Mouse (Mus musculus): ENCODE data around the gene Srf.

DNA sequence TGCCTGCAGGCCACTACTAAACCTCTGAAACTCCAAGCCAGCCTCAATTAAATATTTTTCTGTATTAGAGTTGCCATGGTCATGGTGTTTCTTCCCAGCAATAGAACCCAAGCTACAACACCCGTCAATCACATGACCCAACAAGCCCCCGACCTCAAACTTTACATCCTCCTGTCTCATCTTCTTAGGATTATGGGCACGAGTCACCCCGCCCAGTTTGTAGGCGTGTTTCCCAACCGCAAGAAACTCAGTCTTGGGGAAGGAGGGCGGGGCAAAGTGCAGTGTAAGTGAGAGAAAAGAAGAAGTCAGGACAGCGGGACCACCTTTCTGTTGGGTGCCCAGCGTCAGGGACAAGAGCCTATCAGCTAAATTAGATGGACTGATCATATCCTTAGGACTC, 32.2 kb upstream of the Srf start:
- TF ChIP-seq CTCF (IDR thresholded peaks at IDR 0.05; ENCODE audit: borderline replicate concordance, insufficient read depth, low read length): no peak
- TF ChIP-seq POLR2A (IDR thresholded peaks at IDR 0.05; ENCODE audit: low read depth, low read length): no peak
